Mouse (Mus musculus) kidney, postnatal 10 days (tissue): Measurements from ENCODE around the gene Ganab.
"Not testable (repeated sequence)": the region's sequence is repeated elsewhere in the genome, so short reads cannot be mapped to it uniquely, and the experiment has no call there.

Experiments
- DNase-seq: peaks from one replicate; pipeline ENCODE4 v3.0.0; 2021; ENCODE audit warnings: mixed read lengths

Ganab gene

DNA sequence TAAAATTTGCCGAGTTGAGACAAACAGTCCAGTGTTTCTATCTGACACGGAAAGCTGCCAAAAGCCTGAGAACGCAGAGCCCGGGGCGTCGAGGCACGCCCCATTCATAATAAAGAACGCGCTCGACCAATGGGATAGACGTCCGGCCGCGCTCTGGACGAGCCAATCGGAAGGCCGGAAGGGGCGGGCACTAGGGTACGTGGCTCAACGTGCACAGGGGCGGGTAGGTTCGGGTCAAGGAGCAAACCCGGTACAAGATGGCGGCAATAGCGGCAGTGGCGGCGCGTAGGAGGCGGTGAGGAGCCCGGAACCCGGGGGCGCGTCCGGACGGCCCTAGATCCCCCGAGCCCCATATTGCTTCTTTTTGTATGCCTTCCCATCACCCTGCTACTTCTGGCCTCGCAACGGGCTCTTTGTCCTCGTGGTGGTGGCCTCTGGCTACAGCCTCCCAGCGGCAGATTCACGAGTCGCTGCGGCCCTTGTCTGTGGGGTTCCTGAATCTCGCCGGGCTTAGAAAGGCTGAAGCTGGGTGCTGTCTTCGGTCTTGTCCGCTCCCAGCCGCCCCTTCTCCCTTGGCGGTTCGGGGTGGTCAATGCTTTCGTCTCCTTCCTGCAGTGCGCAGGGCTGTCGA is at the start of gene Ganab:
Gene Ganab (plus strand): TSS at position 207 of the 631 bp plus-strand sequence.
- peak; percentile 98 for DNase-seq

DNA sequence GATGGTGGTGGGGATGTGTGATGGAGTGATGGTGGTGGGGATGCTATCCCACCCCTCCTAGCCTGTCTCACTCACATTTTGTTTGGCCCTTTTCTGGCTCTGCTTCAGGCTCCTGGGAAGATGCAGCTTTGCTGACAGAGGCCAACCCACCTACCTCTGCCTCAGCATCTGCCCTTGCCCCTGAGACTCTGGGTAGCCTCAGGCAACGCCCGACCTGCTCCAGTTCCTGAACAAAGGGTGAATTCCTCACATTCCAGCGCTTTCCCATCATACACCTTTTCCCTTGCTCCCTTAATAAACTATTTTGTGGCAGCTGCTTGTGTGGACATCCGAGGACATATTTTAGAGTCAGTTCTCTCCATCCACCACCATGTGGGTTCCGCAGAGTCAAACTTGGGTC is 49.5 kb upstream of the Ganab start:
- no peak for DNase-seq

DNA sequence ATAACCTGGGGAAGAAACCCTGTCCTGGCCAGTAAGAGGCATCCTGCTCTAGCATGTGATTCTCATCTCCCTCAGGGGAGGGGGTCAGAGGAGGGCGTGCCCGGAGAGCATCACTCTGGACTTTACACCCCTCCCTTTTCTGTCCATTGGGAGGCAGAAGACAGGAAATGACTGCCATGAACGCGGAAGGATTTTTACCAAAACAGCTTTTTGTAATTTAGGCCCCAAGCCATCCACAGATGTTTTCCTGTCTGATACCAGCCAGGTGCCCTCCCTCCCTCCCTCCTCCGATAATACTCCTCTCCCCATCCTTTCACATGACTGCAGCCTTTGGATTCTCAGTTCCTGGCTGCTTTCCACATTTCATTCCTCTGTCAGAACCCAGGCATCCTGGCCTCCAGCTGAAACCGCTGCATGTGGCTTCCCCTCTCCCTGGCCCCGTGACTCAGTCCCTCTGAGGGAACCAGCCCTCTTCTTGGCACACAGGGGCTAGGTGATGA is 47.4 kb upstream of the Ganab start, which contains the start of gene Lrrn4cl:
Gene Lrrn4cl (plus strand): TSS at position 367 of the 500 bp plus-strand sequence.
- peak; percentile 55 for DNase-seq

DNA sequence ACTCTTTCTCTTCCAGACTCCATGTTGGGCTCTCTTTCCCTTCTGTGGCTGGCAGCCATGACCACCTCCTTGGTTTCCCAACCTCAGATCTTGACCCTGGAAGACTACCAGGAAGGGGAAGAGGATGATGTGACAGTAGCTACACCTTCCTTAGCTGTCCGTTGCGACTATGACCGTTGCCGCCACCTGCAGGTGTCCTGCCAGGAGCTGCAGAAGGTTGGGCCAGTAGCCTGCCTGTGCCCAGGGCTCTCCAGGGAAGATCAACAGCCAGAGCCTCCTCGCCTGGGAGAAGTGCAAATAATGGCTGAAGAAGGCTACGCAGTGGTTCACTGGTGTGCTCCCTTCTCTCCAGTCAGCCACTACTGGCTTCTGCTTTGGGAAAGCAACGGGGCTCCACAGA is 46.2 kb upstream of the Ganab start:
- no peak for DNase-seq

DNA sequence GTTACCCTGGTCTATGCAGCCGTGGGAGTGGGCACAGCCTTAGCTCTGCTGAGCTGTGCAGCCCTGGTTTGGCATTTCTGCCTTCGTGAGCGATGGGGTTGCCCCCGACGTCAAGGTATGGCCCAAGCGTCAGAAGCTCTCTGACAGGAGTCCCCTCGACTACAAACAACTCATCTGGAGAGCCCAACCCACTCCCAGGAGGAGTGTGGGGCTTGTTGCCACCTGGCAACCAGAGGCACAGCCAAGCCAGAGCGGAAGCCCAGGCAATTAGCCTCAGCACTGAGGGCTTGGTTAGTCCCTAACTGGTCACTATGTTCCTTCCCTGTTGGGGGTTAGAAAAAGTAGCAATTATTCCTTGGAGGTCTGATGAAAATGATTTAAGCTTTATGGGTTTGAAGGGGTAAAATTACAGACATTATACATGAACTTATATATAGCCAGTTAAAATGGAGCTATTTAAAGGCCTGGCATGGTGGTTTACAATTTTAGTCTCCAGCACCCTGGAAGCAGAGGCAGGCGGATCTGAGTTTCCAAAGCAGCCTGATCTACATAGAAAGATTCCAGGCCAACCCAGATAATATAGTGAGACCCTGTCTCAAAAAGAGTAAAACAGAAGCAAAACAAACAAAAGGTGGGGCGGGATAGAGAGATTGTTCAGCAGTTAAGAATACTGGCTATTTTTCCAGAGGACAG is 45.5 kb upstream of the Ganab start:
- no peak for DNase-seq

DNA sequence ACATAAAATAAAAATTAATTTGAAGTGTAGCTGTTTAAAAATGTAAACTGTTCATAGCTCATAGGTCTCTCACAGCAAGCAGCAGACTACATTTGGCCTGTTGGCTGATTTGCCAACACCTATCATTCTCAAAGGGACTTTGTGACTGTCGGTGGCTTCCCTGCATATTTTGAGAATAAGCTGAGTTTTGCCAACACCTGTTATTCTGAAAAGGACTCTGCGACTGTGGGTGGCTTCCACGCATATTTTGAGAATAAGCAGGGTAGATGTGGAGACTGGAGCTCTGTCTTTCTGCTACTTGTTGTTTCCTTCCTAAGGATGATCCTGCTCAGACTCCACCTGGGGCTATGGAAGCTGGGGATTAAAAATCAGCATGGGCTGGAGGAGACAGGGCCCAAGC is 44.8 kb upstream of the Ganab start:
- DNase-seq: no peak

DNA sequence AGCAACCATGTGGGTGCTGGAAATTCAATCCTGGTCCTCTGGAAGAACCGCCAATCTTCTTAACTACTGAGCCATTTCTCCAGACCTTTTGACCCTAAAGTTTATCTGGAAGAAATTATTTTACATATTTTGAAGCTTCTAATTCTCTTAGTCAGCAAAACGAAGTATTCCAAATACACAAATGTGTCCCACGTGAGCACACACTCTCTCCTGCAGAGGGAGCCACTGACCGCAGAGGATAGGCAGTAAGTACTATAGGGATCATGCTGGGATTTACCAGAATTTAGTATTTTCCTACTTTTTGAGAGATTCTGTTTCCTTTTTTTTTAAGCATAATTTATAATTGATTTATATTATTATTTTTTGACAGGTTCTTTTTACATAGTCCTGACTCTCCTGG is 40.2 kb upstream of the Ganab start:
- peak; percentile 78 for DNase-seq

DNA sequence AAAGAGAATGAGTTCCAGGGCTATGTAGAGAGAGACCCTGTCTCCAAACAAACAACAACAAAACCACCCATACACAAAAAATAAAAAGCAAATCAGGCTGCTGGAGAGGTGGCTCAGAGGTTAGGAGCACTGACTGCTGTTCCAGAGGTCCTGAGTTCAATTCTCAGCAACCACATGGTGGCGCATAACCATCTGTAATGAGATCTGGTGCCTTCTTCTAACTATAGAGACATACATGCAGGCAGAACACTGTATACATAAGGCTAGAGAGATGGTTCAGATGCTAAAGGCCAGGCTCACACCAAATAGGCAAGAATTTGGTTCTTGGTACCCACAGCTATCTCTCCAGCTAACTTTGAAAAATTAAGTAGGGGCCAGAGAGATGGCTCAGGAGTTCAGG is 38.9 kb upstream of the Ganab start:
- peak; percentile 50 for DNase-seq

DNA sequence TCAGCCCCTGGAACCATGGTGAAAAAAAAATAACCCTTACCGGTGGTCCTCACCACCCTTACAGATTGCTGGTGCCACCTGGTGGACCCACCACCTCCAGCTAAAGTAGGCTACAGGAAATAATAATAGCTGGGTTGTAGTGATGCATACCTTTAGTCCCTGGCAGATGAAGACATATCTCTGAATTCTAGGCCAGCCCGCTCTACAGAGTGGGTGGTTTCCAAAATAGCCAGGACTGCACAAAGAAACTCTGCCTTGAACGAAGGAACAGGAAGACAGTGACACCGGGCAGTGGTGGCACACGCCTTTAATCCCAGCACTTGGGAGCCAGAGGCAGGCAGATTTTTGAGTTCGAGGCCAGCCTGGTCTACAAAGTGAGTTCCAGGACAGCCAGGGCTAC is 33.6 kb upstream of the Ganab start:
- DNase-seq: no peak

DNA sequence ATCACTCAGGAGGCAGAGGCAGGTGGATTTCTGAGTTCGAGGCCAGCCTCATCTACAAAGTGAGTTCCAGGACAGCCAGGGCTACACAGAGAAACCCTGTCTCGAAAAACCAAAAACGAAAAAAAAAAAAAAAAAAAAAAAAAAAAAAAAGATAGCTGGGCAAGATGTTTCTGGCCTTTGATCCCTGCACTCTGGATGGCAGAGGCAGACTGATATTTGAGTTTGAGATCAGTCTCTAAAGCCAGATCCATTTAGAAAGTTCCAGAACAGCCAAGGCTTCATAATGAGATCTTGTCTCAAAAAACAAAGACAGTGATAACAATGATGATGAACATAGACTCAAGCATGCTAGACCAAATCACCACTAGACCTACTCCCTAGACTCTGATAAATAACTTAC is 27.5 kb upstream of the Ganab start:
- DNase-seq: not testable (repeated sequence)

DNA sequence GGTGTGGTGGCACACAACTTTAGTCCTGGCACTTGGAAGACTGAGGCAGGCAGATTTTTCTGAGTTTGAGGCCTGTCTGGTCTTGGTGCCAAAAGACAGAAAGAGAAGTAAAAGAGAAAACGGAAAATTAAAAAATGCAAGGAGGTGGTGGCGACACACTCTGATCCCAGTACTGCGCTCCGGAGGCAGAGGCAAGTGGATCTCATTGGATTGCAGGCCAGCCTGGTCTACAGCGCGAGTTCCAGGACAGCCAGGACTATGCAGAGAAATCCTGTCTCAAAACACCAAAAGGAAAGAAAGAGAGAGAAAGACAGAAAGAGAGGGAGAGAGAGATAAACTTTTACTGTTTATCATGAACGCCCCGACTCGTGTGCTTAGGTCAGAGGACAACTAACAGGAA is 27.0 kb upstream of the Ganab start:
- DNase-seq: peak; percentile 31

DNA sequence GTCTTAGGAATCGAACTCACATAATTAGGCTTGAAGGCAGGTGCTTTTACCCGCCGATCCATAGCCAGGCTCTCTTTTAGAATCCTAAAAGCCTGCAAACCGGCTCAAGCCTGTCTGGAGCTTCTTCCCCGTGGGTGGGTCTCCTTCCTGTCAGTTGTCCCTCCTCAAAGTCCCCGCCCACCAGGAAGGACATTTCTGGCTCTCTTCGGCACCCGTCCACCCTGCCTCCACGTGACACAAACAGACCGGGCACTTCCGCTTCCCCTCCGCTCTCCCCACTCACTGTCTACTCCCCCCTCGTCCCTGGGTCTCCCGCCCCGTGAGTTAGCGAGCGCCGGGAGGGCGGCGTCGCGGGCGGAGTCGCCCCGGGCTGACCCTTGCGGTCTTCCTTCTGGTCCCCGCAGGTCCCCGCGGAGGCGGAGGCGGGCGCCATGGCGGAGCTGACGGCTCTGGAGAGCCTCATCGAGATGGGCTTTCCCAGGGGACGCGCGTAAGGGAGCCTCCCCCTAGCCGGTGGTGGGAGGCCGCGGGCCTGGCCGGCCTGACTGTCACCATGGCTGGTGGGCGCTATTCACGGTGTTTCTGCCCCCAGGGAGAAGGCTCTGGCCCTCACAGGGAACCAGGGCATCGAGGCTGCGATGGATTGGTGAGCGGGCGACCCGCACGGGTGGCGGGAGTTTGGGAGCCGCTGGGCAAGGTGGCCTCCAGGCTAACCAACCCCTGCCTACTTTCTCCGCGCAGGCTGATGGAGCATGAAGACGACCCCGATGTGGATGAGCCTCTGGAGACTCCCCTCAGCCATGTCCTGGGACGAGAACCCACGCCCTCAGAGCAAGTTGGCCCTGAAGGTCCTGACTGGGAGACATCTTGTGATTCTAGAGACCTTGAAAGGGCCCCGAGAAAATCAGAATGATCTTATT is 26.3 kb upstream of the Ganab start, which contains the start of gene Ubxn1:
Gene Ubxn1 (plus strand): TSS at position 230 of the 920 bp plus-strand sequence.
- peak; percentile 97 for DNase-seq

DNA sequence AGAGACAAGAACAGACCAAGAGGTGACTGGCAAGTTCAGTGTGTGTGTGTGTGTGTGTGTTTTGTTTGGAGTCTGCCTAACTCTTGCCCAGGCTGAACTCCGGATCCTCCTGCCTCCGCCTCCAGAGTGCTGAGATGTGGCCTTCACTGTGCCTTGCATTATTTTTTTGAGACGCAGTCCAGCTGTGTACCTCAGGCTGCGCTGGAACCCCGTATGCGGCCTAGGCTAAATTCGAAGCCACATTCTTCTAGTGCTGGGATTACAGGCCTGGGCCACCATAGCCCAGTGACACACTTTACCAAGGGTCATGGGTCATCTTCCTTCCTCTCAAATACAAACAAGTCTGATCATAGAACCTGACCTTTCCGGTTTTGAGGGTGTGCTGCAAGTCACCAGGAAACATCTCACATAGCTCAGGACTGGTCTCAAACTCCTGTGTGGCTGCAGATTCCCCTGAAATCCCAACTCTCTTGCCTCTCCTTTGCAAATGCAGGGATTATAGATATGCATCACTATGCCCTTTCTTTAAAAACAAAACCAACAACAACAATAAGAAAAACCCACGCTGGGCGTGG is 25.5 kb upstream of the Ganab start:
- no peak for DNase-seq

DNA sequence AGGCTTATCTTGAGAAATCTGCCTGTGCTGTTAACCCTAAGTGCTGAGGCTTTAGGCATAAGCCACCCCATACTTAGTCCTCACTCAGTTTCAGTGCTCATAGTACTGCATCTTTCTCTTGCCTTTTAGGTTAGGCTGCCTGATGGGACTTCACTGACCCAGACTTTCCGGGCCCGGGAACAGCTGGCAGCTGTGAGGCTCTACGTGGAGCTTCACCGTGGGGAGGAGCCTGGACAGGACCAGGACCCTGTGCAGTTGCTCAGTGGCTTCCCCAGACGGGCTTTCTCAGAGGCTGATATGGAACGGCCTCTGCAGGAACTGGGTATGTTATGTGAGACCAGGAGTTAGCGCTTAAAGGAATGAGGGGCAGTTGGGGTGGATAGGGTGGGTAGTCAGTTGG is 22.8 kb upstream of the Ganab start:
- DNase-seq: no peak

DNA sequence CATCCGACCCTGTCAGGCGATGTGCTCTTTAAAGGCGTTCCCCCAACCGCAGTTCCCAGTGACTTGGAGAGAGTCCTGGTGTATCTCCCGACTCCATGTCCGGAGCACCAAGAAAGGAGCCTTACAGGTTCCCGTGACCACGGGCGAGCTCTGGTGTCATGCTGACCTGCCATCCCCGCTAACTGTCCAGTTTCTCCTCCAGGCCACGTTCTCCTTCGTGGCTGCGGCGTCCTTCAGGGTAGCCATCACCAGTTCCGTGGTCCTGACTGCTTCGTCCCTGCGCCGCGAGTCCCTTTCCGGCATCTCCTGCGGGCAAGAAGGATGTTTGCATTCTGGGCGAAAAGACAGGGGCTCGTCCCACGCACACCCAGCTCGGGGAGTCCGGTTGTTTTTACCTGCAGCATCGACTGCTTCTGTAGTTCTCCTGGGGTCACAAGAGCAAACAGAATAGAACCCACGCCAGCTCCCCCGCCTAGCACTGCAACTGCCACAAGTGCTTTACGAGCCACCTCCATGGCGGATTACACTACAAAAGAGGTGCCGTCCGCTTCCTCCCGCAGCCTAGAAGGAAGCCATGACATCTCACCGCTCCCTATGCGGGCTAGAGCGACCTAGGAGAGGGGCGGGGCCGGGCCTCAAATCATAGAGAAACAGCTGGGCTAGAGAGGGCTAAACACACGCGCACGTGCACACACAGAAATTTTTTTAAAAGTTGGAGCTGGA is 17.4 kb upstream of the Ganab start, which contains the start of gene Uqcc3:
Gene Uqcc3 (minus strand): TSS at position 613 of the 723 bp plus-strand sequence.
- peak; percentile 93 for DNase-seq

DNA sequence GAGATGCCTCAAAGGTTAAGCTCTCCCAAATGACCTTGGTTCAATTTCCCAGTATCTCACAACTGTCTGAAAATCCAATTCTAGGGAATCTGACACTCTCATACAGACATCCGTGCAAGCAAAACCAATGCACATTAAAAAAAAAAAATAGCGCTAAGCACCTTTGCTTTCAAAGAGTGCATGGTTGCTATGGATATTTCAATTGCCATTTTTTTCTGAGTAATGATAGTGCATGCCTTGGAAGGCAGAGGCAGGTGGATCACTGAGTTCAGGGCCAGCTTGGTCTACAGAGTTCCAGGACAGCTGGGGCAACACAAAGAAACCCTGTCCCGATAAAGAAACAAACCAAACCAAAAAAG is 16.9 kb upstream of the Ganab start:
- no peak for DNase-seq

DNA sequence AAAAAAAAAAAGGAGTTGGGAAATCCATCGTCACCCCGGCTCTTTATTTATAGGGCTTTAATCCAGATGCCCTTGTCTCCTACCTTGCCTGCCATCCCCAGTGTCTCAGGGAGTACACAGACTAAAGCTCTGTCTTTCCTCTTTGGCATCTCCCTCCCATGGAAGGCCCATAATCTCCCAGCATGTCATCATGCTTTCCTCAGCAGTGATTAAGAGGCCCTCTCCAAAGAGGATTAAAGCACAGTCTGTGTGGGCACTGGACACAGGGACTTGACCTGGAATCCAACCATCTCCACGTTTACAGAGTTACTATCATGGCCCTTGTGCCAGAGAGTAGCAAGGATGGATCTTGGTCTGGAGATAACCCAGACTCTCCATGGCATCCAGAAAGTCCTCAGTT is 14.3 kb upstream of the Ganab start, which contains the start of the genes Lbhd1 and Gm49403:
Gene Lbhd1 (plus strand): TSS at position 117 of the 400 bp plus-strand sequence.
Gene Gm49403 (plus strand): TSS at position 315 of the 400 bp plus-strand sequence.
- no peak for DNase-seq

DNA sequence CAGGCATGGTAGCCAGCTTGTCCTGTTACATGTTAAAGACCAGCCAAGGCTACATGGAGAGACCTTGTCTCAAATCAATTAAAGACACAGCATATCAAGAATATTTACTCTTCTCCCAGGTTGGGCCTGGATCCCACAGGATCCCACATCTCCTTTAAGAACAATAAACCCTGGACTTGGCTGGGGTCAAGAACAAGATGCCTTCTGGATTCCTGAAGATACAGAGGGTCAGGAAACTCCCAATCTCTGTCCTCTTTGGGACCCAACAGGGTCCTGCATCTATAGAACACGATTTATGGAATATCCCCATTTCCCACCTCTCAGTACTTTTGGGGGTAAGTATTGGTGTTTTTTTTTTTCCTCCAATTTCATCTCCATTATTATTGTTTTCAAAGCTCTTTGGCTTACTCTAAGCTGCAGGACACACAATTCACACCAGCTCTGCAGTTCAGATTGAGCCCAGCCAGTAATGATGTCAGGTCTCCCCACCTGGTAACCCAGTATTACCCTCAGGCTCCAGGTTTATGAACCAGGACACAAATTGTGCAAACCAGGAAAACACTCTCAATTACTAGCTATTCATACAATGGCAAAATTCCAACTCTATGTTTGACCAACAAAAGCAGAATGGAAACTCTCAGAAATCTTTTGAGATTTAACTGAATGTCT is 10.8 kb upstream of the Ganab start:
- no peak for DNase-seq

DNA sequence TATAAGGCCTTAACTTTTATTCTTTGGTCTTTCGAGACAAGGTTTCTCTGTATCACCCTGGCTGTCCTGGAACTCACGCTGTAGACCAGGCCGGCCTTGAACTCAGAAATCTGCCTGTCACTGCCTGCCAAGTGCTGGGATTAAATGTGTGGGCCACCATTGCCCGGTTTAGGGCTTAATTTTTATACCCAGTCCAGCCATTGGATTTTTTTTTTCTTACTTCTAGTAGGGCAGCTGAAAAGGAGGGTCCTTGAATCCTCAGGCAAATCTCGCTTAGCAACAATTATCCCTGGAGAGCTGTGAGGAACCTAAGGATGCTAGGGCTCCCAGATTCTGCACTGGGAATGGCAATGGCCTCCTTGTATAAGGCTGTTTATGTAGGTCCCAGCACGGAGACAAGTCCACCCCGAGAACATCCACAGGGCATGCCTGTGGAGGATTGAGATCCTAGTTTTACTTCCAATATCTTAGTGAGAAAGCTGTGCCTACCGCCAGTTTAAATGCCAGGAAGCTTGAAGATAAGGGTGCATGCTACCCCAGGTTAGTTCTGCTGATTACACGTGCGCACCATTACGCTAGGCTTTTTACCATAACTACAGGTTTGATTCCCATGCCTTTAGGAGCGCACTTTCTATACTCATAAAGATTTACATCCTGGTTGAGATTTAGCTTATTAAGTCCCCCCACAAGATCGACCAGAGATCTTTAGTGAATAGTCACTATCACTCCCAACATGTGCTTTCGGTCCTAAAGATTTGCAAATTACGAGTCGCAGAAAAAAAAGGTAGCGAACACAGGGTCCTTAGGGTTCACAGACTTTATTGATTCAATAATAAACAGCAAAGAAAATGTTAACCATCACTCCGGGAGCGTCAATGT is 10.0 kb upstream of the Ganab start:
- no peak for DNase-seq
